Mouse (Mus musculus) cerebellum, adult 2 months (tissue): ENCODE measurements around the gene Slc28a3. TPM values are rescaled to one million over a fixed set of nuclear protein-coding genes. Genes with fewer than 3 reads are reported as not detected.

Experiments used
- DNase-seq, 2 experiments: peaks; one replicate each; pipeline ENCODE4 v3.0.0; 2021
- H3K27ac ChIP-seq: fragments of 200-500 bp; 2 replicates; pipeline ENCODE4 v1.5.1; 2012; ENCODE audit warnings: low read length, control low read depth, inconsistent platforms; ENCODE audit not compliant: insufficient read depth
- H3K27me3 ChIP-seq: fragments of 200-500 bp; 2 replicates; pipeline ENCODE4 v1.6.1; 2012; ENCODE audit warnings: inconsistent platforms, mild to moderate bottlenecking, low read length, moderate library complexity; ENCODE audit not compliant: control insufficient read depth, insufficient read depth
- H3K4me1 ChIP-seq: fragments of 200-500 bp; 2 replicates; pipeline ENCODE4 v1.6.1; 2011; ENCODE audit warnings: low read length; ENCODE audit not compliant: control insufficient read depth, insufficient read depth
- H3K4me3 ChIP-seq: fragments of 200-500 bp; replicated peaks from 2 replicates; pipeline ENCODE3; 2011; ENCODE audit warnings: mild to moderate bottlenecking, low read depth, low read length, control low read depth; ENCODE audit not compliant: insufficient read depth
- CTCF ChIP-seq: fragments of 200-500 bp; IDR thresholded peaks from 2 replicates; pipeline ENCODE4 v1.5.1; 2011; ENCODE audit warnings: low read depth, mild to moderate bottlenecking, control low read depth, low read length, moderate library complexity, borderline replicate concordance; ENCODE audit not compliant: insufficient read depth
- POLR2A ChIP-seq: fragments of 200-500 bp; IDR thresholded peaks from 2 replicates; pipeline ENCODE4 v1.6.1; 2011; ENCODE audit warnings: low read length, control low read depth, borderline replicate concordance; ENCODE audit not compliant: insufficient read depth
- WGBS: fragments of 180-500 bp; shearing (Covaris S2); methylation state at CpG from one replicate; pipeline ENCODE4 v1.1.7; 2018; 5-methylcytosine and 5-hydroxymethylcytosine counted together
- polyA plus RNA-seq: library from polyadenylated mRNA; depleted of rRNA; stranded (reverse); fragments of >200 nt; gene quantifications from 2 replicates; pipeline ENCODE4 v1.2.3, GENCODE M21; 2012; rRNA removed

Slc28a3 gene
- 0.05 and 0.25 TPM in 2 replicates for polyA plus RNA-seq

DNA sequence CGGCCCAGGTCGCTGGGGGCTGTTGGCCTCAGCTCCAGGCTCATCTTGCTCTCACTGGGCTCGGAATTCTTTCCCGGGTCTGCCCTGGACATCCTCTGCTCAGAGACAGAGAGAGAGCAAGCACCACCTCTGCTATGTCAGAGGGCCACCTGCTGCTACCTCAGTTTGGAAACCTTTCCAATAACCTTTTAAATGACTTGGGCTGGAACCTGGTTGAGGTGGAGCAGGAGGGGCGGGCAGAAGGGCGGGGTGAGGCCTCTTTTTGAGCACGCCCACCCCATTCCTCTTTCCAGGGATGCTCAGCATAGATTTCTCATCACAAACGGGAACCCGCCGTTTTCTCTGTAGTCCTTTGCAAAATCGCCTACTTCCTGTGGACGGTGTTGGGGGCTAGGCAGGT lies at the start of gene Slc28a3:
TSS of gene Slc28a3 (minus strand) at position 162 of the 400 bp plus-strand sequence.
- Histone ChIP-seq H3K27me3 (no peaks in the 10 kb centered on the region; the same call in 1 of the 2 replicates), H3K4me3 (no peak within 1 kb of the TSS), H3K27ac (no peak within 1 kb of the TSS), H3K4me1 (no peaks in the 10 kb centered on the region)
- DNase-seq = no peak
- TF ChIP-seq POLR2A (no peak), CTCF (no peak)
- WGBS = 18% methylated on average over 12 of the region's 12 CpGs

DNA sequence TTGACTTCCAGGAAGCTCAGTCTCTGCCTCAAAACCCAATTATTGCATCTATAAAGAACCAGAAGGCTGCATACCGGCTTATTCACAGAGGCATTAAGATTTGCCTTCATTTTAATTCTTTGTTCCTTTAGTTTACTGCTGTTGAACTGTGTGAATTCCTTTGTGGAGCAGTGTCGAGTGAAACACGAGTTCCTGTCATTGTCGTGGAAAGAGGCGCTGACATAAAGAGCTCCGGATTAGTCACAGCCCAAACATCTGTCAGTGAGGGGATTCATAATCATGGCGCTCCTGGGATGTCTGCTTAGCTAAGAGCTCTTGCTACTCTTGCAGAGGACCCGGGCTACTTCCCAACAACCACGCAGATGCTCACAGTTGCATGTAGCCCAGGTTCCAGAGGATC lies 47.3 kb upstream of the Slc28a3 start:
- no peak for DNase-seq
- 18% methylated on average over 9 of the region's 9 CpGs for whole genome bisulfite sequencing
- Histone ChIP-seq H3K4me3 (no peak overlapping the region), H3K27ac (no peak overlapping the region), H3K27me3 (no peaks in the 10 kb centered on the region), H3K4me1 (no peaks in the 10 kb centered on the region)
- no peak for TF ChIP-seq CTCF
- no peak for TF ChIP-seq POLR2A

GRCm38 (mm10) chr13:58656885-58657284 lies 46.2 kb upstream of the Slc28a3 start:
- Histone ChIP-seq H3K27ac (no peak overlapping the region), H3K27me3 (no peaks in the 10 kb centered on the region), H3K4me1 (no peaks in the 10 kb centered on the region), H3K4me3 (no peak overlapping the region)
- DNase-seq = no peak
- WGBS = 89% methylated on average over 3 of the region's 3 CpGs
- TF ChIP-seq CTCF (no peak), POLR2A (no peak)

- no peak overlapping the region for H3K4me3 ChIP-seq
- no peak overlapping the region for H3K27ac ChIP-seq
- no peak for DNase-seq
- WGBS = 76% methylated on average over 10 of the region's 10 CpGs
- no peaks in the 10 kb centered on the region for H3K4me1 ChIP-seq
- peak; percentile 22; the same call in 1 of the 2 replicates for TF ChIP-seq CTCF
- TF ChIP-seq POLR2A = no peak
- H3K27me3 ChIP-seq = no peaks in the 10 kb centered on the region
These were observed 44.9 kb upstream of the Slc28a3 start for GRCm38 (mm10) chr13:58655552-58655951.

- Histone ChIP-seq H3K27ac (no peak overlapping the region), H3K4me1 (peaks cover 3% of the 10 kb centered on the region; the same call in 1 of the 2 replicates), H3K4me3 (no peak overlapping the region), H3K27me3 (no peaks in the 10 kb centered on the region)
- WGBS = 14% methylated on average over 6 of the region's 6 CpGs
- TF ChIP-seq POLR2A (no peak), CTCF (peak; percentile 73)
- DNase-seq = peak; percentile 49 to 56
These were observed 29.7 kb upstream of the Slc28a3 start for GRCm38 (mm10) chr13:58640330-58640729.

DNA sequence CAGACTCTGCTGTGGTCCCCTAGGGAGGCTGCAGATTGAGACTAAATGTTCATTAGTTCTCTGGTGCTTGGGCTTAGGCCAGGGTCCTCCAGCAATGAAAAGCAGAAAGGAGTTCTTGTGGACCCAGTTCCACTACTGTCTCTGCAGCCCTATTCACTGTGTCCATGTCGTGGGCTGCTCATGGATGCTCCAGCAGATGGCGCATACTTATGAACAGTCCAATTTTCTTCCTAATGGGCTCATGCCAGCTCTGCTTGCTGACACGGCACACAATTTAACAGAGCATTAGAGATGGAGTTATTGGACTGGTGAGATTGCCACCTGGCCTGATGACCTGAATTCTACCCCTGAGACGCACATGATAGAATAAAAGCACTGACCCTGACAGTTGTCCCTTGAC lies 28.3 kb upstream of the Slc28a3 start:
- no peak overlapping the region for H3K4me3 ChIP-seq
- 2% methylated on average over 4 of the region's 4 CpGs for WGBS
- TF ChIP-seq POLR2A = no peak
- peak; percentile 88 for TF ChIP-seq CTCF
- no peak overlapping the region for H3K27ac ChIP-seq
- H3K27me3 ChIP-seq = no peaks in the 10 kb centered on the region
- DNase-seq = peak; percentile 79 to 82
- H3K4me1 ChIP-seq = peaks cover 3% of the 10 kb centered on the region; the same call in 1 of the 2 replicates

GRCm38 (mm10) chr13:58637360-58638002 lies 26.8 kb upstream of the Slc28a3 start:
- Histone ChIP-seq H3K27me3 (no peaks in the 10 kb centered on the region), H3K4me3 (no peak overlapping the region), H3K4me1 (peaks cover 3% of the 10 kb centered on the region; the same call in 1 of the 2 replicates), H3K27ac (no peak overlapping the region)
- WGBS = 11% methylated on average over 13 of the region's 13 CpGs
- DNase-seq = peak; percentile 69 to 73
- no peak for TF ChIP-seq POLR2A
- peak; percentile 89 for TF ChIP-seq CTCF

- no peak for TF ChIP-seq CTCF
- WGBS = 27% methylated on average over 4 of the region's 4 CpGs
These were observed 23.2 kb upstream of the Slc28a3 start for GRCm38 (mm10) chr13:58633887-58634286.

More at GRCm38 (mm10) chr13:58633887-58634286, 23.2 kb upstream of the Slc28a3 start:
- DNase-seq = no peak
- H3K4me3 ChIP-seq = no peak overlapping the region
- no peak overlapping the region for H3K27ac ChIP-seq
- H3K4me1 ChIP-seq = no peaks in the 10 kb centered on the region
- no peaks in the 10 kb centered on the region for H3K27me3 ChIP-seq
